Mouse (Mus musculus): Measurements from ENCODE around the gene Pik3ca.

DNA sequence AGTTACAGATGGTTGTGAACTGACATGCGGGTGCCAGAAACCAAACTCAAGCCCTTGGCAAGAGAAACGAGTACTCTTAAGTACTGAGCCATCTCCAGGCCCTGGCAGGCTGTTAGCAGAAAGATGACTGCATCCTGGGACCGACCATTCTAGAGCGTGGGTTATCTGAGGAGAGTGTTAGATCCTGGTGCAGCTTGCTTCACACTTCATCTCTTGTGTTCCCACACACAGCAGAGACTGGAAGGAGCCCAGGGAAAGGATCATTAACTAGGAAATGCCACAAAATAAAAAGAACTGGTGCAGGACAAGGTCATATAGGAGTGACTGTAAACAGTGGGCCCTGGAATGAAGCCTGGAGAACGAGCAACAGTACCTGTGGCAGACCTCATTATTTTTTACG, 73.6 kb downstream of the Pik3ca start:
- TF ChIP-seq CTCF (IDR thresholded peaks at IDR 0.05; ENCODE audit: extremely low read depth, insufficient read depth, low read length) = no peak
- no peak for TF ChIP-seq POLR2A (IDR thresholded peaks at IDR 0.05; ENCODE audit: extremely low read depth, insufficient read depth, low read length)
